Mouse (Mus musculus): Measurements from ENCODE around the gene Mxra7. TPM values are rescaled to one million over a fixed set of nuclear protein-coding genes. Genes with fewer than 3 reads are reported as not detected.

The Mxra7 gene
- polyA plus RNA-seq (2014; fragmentation: Illumina TruSeq; extraction: RNeasy Lipid Tissue Mini Kit (QIAGEN cat#74804); ENCODE audit: low read depth, low replicate concordance), result 15.9 TPM

DNA sequence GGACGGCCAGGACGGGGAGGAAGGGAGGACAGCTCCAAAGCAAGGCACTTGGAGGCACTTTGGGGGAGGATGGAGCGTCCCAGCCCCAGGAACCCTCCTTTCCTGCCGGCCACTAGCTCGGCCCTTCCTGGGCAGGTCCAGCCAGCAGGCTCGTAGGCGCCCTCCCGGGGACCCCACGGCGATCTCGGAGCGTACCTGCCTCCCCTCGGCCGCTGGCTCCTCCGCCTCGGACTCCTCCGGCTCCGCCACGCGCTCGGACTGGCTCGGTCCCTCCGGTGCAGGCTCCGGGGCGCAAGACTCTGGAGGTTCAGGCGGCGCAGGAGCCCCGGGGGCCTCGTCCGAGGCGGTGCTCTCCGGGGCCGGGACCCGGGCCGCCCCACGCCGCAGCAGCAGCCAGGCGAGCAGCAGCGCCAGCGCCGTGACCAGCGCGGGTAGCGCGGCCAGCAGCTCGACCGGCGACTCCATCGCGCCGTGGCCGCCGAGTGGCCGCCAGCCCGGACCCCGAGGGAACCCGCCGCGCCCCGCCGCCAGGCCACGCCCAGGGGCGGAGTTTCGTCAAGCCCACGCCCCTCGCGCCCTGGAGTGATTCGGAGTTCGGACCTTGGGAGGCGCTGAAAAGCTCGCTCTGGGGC lies at the start of gene Mxra7:
TSS of gene Mxra7 (minus strand) at position 513 of the 632 bp plus-strand sequence.

DNA sequence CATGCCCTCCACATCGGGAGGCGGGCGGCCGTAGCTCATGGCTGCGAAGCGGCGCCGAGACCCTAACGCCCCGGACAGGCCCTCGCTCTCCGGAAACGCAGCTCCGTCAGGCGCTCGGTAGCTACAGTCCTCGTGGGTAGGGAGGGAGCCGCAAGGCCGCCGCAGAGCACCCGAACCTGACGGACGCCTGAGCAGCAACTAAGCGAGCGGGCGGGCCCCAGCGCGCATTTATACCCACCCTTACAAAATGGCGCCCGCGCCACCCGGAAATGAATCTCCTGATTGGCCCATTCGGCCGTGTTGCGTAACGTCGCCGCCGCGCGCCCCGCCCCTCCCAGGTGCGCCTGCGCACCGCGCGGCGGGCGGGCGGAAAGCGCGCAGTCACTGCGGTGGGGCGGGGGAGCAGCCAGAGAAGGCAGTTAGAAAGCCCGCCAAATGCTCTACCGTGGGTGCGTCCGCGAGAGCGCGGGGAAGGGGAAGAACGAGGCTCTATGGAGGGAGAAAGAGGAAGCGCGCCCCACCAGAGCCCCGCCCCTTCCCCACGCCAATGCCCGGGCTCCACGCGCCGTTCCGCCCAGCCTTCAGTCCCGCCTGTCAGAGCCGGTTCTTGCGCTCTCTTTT lies 25.2 kb upstream of the Mxra7 start, which contains the start of gene Srsf2:
TSS of gene Srsf2 (minus strand) at position 204 of the 621 bp plus-strand sequence.

DNA sequence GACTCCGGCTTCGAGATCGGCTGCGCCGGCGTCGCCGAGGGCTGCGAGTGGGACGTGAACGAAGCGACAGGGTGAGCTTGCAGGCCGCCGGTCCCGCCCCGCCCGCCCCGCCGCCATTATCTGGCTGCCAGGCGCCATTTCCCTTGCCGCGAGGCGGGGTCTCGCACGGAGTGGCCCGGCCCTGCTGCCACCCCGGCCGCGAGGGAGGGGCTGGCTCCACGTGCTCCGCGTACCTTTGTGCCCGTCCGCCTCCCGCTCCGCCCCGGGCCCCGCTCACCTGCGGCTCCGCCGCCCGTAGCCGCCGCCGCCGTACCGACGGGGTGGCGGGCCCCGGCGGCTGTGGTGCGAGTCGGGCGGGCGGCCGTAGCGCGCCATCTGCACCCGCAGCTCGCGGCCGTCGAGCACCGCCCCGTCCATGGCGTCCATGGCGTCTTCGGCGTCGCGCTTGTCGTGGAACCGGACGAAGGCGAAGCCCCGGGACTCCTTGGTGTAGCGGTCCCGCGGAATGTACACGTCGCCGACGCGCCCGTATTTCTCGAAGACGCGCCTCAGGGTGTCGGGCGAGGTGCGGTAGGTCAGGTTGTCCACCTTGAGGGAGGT lies 24.5 kb upstream of the Mxra7 start, which contains the start of gene Mfsd11:
TSS of gene Mfsd11 (plus strand) at position 150 of the 600 bp plus-strand sequence.

DNA sequence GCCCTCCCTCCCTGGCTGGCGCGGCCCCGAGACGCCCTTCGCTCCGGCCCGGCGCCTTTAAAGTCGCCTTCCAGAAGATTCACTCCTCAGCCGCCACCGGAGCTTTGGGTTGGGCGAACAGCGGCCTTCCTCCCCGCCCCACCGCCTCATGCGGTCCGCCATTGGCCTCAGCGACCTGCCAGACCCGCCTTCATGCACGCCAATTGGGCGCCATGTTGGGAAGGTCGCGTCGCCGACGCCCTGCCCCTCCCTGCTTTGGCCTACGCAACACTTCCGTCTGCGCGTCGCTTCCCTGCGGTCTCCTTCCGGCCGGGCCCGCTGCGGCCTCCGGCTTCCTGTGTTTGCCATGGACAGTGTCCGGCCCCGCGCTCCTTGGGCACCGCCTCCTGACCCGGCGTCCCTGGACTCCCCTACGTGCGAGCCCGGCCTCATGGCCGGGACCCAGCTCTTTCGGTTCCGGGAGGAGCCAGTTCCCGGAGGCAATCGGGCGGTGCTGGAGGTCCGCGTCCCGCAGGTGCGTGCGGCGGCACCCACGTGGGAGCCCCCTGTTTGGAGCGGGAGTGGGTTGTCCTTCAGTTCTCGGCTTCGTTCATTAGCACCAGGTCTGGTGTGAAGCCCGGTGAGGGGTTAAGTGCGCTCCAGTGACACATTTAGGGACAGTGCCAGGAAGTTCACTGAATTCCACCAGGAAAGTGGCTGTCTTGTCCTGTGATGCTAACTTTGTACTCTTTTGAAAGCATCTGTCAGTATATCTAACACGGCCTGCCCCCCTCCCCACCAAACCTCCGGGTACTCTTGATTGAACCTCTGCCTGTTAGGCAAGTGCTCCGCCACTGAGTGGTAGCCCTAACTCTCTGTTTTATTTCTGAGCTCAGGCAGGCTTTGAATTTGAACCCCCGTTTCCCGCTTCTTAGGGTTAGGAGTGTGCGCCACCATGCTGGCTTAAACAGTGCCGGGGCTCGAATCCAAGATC lies 15.7 kb upstream of the Mxra7 start, which contains the start of the genes Mettl23 and Jmjd6:
TSS of gene Mettl23 (plus strand) at position 18 of the 973 bp plus-strand sequence.
TSS of gene Jmjd6 (minus strand) at position 189 of the 973 bp plus-strand sequence.

DNA sequence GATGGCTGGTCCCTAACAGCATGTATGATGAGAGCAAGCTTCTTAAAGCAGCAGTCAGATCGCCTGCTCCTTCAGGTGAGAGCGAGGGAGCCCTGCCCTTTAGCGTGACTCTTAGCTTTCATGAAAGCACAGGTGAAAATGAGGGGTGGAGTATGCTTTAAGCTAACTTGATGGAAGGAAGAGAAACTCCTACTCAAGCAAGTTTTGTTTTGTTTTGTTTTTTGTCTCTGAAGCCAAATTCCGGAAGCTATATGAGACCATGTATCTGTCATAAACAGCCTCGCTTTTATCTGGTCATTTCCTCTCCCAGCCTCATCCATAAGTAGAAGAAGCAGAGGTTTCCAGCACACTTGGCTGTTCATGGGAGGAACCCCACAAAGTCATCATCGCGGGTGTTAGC lies 52.4 kb downstream of the Mxra7 start, which contains the start of gene St6galnac1:
TSS of gene St6galnac1 (minus strand) at position 101 of the 400 bp plus-strand sequence.

Other genes starting within 250 kb of the Mxra7 start
- gene Ube2o, start 246.6 kb downstream of the Mxra7 start, polyA plus RNA-seq (2014; fragmentation: Illumina TruSeq; extraction: RNeasy Lipid Tissue Mini Kit (QIAGEN cat#74804); ENCODE audit: low read depth, low replicate concordance), result 17.5 TPM
- gene Aanat, start 241.6 kb downstream of the Mxra7 start, polyA plus RNA-seq (2014; fragmentation: Illumina TruSeq; extraction: RNeasy Lipid Tissue Mini Kit (QIAGEN cat#74804); ENCODE audit: low read depth, low replicate concordance), result not detected
- gene Rhbdf2, start 201.0 kb downstream of the Mxra7 start, polyA plus RNA-seq (2014; fragmentation: Illumina TruSeq; extraction: RNeasy Lipid Tissue Mini Kit (QIAGEN cat#74804); ENCODE audit: low read depth, low replicate concordance), result 14.5 TPM
- 3.3 TPM for gene Prcd, start 174.5 kb downstream of the Mxra7 start, polyA plus RNA-seq (2014; fragmentation: Illumina TruSeq; extraction: RNeasy Lipid Tissue Mini Kit (QIAGEN cat#74804); ENCODE audit: low read depth, low replicate concordance)
- gene Cygb, start 173.7 kb downstream of the Mxra7 start, polyA plus RNA-seq (2014; fragmentation: Illumina TruSeq; extraction: RNeasy Lipid Tissue Mini Kit (QIAGEN cat#74804); ENCODE audit: low read depth, low replicate concordance), result 43.7 TPM
- gene St6galnac1, start 52.5 kb downstream of the Mxra7 start, polyA plus RNA-seq (2014; fragmentation: Illumina TruSeq; extraction: RNeasy Lipid Tissue Mini Kit (QIAGEN cat#74804); ENCODE audit: low read depth, low replicate concordance), result not detected
- gene Mettl23, start 15.2 kb upstream of the Mxra7 start, polyA plus RNA-seq (2014; fragmentation: Illumina TruSeq; extraction: RNeasy Lipid Tissue Mini Kit (QIAGEN cat#74804); ENCODE audit: low read depth, low replicate concordance), result 27.8 TPM
- gene Jmjd6, start 15.4 kb upstream of the Mxra7 start, polyA plus RNA-seq (2014; fragmentation: Illumina TruSeq; extraction: RNeasy Lipid Tissue Mini Kit (QIAGEN cat#74804); ENCODE audit: low read depth, low replicate concordance), result 29.4 TPM
- 41.4 TPM for gene Mfsd11, start 24.4 kb upstream of the Mxra7 start, polyA plus RNA-seq (2014; fragmentation: Illumina TruSeq; extraction: RNeasy Lipid Tissue Mini Kit (QIAGEN cat#74804); ENCODE audit: low read depth, low replicate concordance)
- 261 TPM for gene Srsf2, start 25.0 kb upstream of the Mxra7 start, polyA plus RNA-seq (2014; fragmentation: Illumina TruSeq; extraction: RNeasy Lipid Tissue Mini Kit (QIAGEN cat#74804); ENCODE audit: low read depth, low replicate concordance)
- not detected for gene Mgat5b, start 90.8 kb upstream of the Mxra7 start, polyA plus RNA-seq (2014; fragmentation: Illumina TruSeq; extraction: RNeasy Lipid Tissue Mini Kit (QIAGEN cat#74804); ENCODE audit: low read depth, low replicate concordance)

Data from adipose tissue, adult 10 weeks (tissue).